Mouse (Mus musculus) ES-E14 (cell line): ENCODE measurements around the gene Gjb3.

Experiments used
- HCFC1 ChIP-seq: IDR thresholded peaks from 2 replicates; pipeline ENCODE4 v1.6.1; 2012; ENCODE audit warnings: low read length, inconsistent platforms, borderline replicate concordance; ENCODE audit not compliant: insufficient read depth
- MAFK ChIP-seq: IDR thresholded peaks from 2 replicates; pipeline ENCODE4 v1.6.1; 2014; ENCODE audit warnings: mild to moderate bottlenecking, low read depth, low read length, inconsistent platforms; ENCODE audit not compliant: insufficient read depth
- ZC3H11A ChIP-seq: IDR thresholded peaks from 2 replicates; pipeline ENCODE4 v1.6.1; 2012; ENCODE audit warnings: low read depth, mild to moderate bottlenecking, inconsistent platforms, low read length, borderline replicate concordance
- ZNF384 ChIP-seq: IDR thresholded peaks from 2 replicates; pipeline ENCODE4 v1.6.1; 2012; ENCODE audit warnings: low read depth, low read length, inconsistent platforms

GRCm38 (mm10) chr4:127374645-127375044 lies 44.0 kb upstream of the Gjb3 start:
- TF ChIP-seq ZNF384 (no peak), ZC3H11A (no peak), MAFK (no peak), HCFC1 (no peak)
